Mouse (Mus musculus) megakaryocyte-erythroid progenitor cell, adult 5-6 weeks (primary cell): ENCODE results near the gene Usp3. TPM values are rescaled to one million over a fixed set of nuclear protein-coding genes. Genes with fewer than 3 reads are reported as not detected.

Experiments used
- ATAC-seq: replicated peaks from 2 replicates; pipeline ENCODE4 v1.8.0; 2016; ENCODE audit warnings: mild to moderate bottlenecking, inconsistent platforms; ENCODE audit not compliant: severe bottlenecking, poor library complexity, low FRiP score, low TSS enrichment
- total RNA-seq, 2 experiments: library from RNA; stranded (forward) in 1 of 2; stranded (reverse) in 1 of 2; fragments of 200-1000, 215-1000 nt in 1 of 2; fragments of >200 nt in 1 of 2; fragmentation: Nextera tagmentation in 1 of 2; gene quantifications; 2 replicates each; pipeline ENCODE4 v1.2.3; 2014 to 2017

Usp3 gene
- total RNA-seq (2014; fragmentation: Nextera tagmentation) (39.0 and 59.5 TPM in 2 replicates), total RNA-seq (2017) (29.6 and 32.4 TPM in 2 replicates)

GRCm38 (mm10) chr9:66592708-66593612 is at the start of gene Usp3:
TSS of gene Usp3 (minus strand) at chr9:66593142.
- peak; percentile 91 for ATAC-seq

GRCm38 (mm10) chr9:66640491-66640890 is 47.5 kb upstream of the Usp3 start:
- no peak for ATAC-seq

- ATAC-seq: no peak
Observed at GRCm38 (mm10) chr9:66639626-66640025, 46.7 kb upstream of the Usp3 start.

GRCm38 (mm10) chr9:66632441-66632840 is 39.5 kb upstream of the Usp3 start:
- no peak for ATAC-seq

- no peak for ATAC-seq
Observed at GRCm38 (mm10) chr9:66630931-66631330, 38.0 kb upstream of the Usp3 start.

GRCm38 (mm10) chr9:66626661-66627060 is 33.7 kb upstream of the Usp3 start:
- no peak for ATAC-seq

GRCm38 (mm10) chr9:66625974-66626530 is 33.1 kb upstream of the Usp3 start:
- ATAC-seq: no peak

GRCm38 (mm10) chr9:66624873-66625272 is 31.9 kb upstream of the Usp3 start:
- no peak for ATAC-seq

GRCm38 (mm10) chr9:66623627-66624026 is 30.7 kb upstream of the Usp3 start:
- no peak for ATAC-seq

GRCm38 (mm10) chr9:66620581-66620981 is 27.6 kb upstream of the Usp3 start:
- ATAC-seq: peak; percentile 97

GRCm38 (mm10) chr9:66620055-66620454 is 27.1 kb upstream of the Usp3 start:
- no peak for ATAC-seq

GRCm38 (mm10) chr9:66617812-66618211 is 24.9 kb upstream of the Usp3 start:
- ATAC-seq: no peak

GRCm38 (mm10) chr9:66616858-66617257 is 23.9 kb upstream of the Usp3 start:
- ATAC-seq: no peak

- no peak for ATAC-seq
Observed at GRCm38 (mm10) chr9:66615141-66615540, 22.2 kb upstream of the Usp3 start.

- ATAC-seq: no peak
Observed at GRCm38 (mm10) chr9:66614547-66614946, 21.6 kb upstream of the Usp3 start.

- ATAC-seq: no peak
Observed at GRCm38 (mm10) chr9:66613667-66614066, 20.7 kb upstream of the Usp3 start.

GRCm38 (mm10) chr9:66611478-66612093 is 18.6 kb upstream of the Usp3 start:
- peak; percentile 98 for ATAC-seq

- ATAC-seq: no peak
Observed at GRCm38 (mm10) chr9:66608817-66609345, 15.9 kb upstream of the Usp3 start.

- no peak for ATAC-seq
Observed at GRCm38 (mm10) chr9:66606851-66607250, 13.9 kb upstream of the Usp3 start.
